Mouse (Mus musculus): ENCODE results near the gene Wdr83os. TPM values are rescaled to one million over a fixed set of nuclear protein-coding genes. Genes with fewer than 3 reads are reported as not detected.

The Wdr83os gene
- polyA plus RNA-seq, 1 experiment from 2014 or later, result 141 TPM

- Histone ChIP-seq H3K4me2 (ENCODE audit: low read length) (peak overlapping the region; percentile 98), H3K9ac (replicated peaks; ENCODE audit: low read length) (peak overlapping the region; percentile 87), H3K27ac (replicated peaks; ENCODE audit: low read depth, low read length) (peak overlapping the region; percentile 97), H3K9me3 (ENCODE audit: control insufficient read depth, low read length) (no peaks in the 10 kb centered on the region), H3K27me3 (ENCODE audit: control insufficient read depth, insufficient read depth, low read length) (no peaks in the 10 kb centered on the region), H3K4me1 (ENCODE audit: control insufficient read depth, insufficient read depth, low read length) (peaks cover 24% of the 10 kb centered on the region), H3K36me3 (ENCODE audit: control insufficient read depth, insufficient read depth, low read length) (peaks cover 37% of the 10 kb centered on the region), H3K4me3 (replicated peaks; ENCODE audit: low read depth, low read length) (peak overlapping the region; percentile 81)
- whole genome bisulfite sequencing, result under 1% methylated on average over 14 of the region's 14 CpGs
- DNase-seq (peak; percentile 75), ATAC-seq (ENCODE audit: low FRiP score, low TSS enrichment) (peak; percentile 61)
Observed at GRCm38 (mm10) chr8:85037366-85037680, 43.2 kb upstream of the Wdr83os start.

GRCm38 (mm10) chr8:85037681-85038531, 42.6 kb upstream of the Wdr83os start:
- H3K4me2 ChIP-seq (ENCODE audit: low read length), result peak overlapping the region; percentile 98
- ATAC-seq (ENCODE audit: low FRiP score, low TSS enrichment) (no peak), DNase-seq (peak; percentile 61)
- H3K4me1 ChIP-seq (ENCODE audit: control insufficient read depth, insufficient read depth, low read length), result peaks cover 24% of the 10 kb centered on the region
- peak overlapping the region; percentile 87 for H3K9ac ChIP-seq (replicated peaks; ENCODE audit: low read length)
- H3K4me3 ChIP-seq (replicated peaks; ENCODE audit: low read depth, low read length), result peak overlapping the region; percentile 81
- H3K27me3 ChIP-seq (ENCODE audit: control insufficient read depth, insufficient read depth, low read length), result no peaks in the 10 kb centered on the region
- under 1% methylated on average over 56 of the region's 57 CpGs for WGBS
- H3K27ac ChIP-seq (replicated peaks; ENCODE audit: low read depth, low read length), result peak overlapping the region; percentile 97
- H3K9me3 ChIP-seq (ENCODE audit: control insufficient read depth, low read length), result no peaks in the 10 kb centered on the region
- peaks cover 36% of the 10 kb centered on the region for H3K36me3 ChIP-seq (ENCODE audit: control insufficient read depth, insufficient read depth, low read length)

GRCm38 (mm10) chr8:85043619-85044018, 36.9 kb upstream of the Wdr83os start:
- WGBS, result 95% methylated on average over 6 of the region's 6 CpGs
- H3K27me3 ChIP-seq (ENCODE audit: control insufficient read depth, insufficient read depth, low read length), result no peaks in the 10 kb centered on the region
- DNase-seq, result no peak
- peaks cover 4% of the 10 kb centered on the region for H3K4me1 ChIP-seq (ENCODE audit: control insufficient read depth, insufficient read depth, low read length)
- no peak for ATAC-seq (ENCODE audit: low FRiP score, low TSS enrichment)
- H3K9ac ChIP-seq (replicated peaks; ENCODE audit: low read length), result no peak overlapping the region
- peaks cover 83% of the 10 kb centered on the region for H3K36me3 ChIP-seq (ENCODE audit: control insufficient read depth, insufficient read depth, low read length)
- H3K27ac ChIP-seq (replicated peaks; ENCODE audit: low read depth, low read length), result no peak overlapping the region
- no peaks in the 10 kb centered on the region for H3K9me3 ChIP-seq (ENCODE audit: control insufficient read depth, low read length)
- H3K4me3 ChIP-seq (replicated peaks; ENCODE audit: low read depth, low read length), result no peak overlapping the region
- no peak overlapping the region for H3K4me2 ChIP-seq (ENCODE audit: low read length)

- WGBS, result 88% methylated on average over 7 of the region's 7 CpGs
- H3K27me3 ChIP-seq (ENCODE audit: control insufficient read depth, insufficient read depth, low read length), result no peaks in the 10 kb centered on the region
- H3K4me2 ChIP-seq (ENCODE audit: low read length), result no peak overlapping the region
- H3K36me3 ChIP-seq (ENCODE audit: control insufficient read depth, insufficient read depth, low read length), result peaks cover 50% of the 10 kb centered on the region
- ATAC-seq (ENCODE audit: low FRiP score, low TSS enrichment) (no peak), DNase-seq (no peak)
- H3K9me3 ChIP-seq (ENCODE audit: control insufficient read depth, low read length), result no peaks in the 10 kb centered on the region
- no peak overlapping the region for H3K4me3 ChIP-seq (replicated peaks; ENCODE audit: low read depth, low read length)
- no peak overlapping the region for H3K27ac ChIP-seq (replicated peaks; ENCODE audit: low read depth, low read length)
- H3K9ac ChIP-seq (replicated peaks; ENCODE audit: low read length), result no peak overlapping the region
- peaks cover 17% of the 10 kb centered on the region for H3K4me1 ChIP-seq (ENCODE audit: control insufficient read depth, insufficient read depth, low read length)
Observed at GRCm38 (mm10) chr8:85057367-85057766, 23.2 kb upstream of the Wdr83os start.

GRCm38 (mm10) chr8:85059879-85060616, 20.5 kb upstream of the Wdr83os start, which contains the start of gene Fbxw9:
Gene Fbxw9, plus strand, starts transcription at chr8:85060055.
- H3K4me3 ChIP-seq (replicated peaks; ENCODE audit: low read depth, low read length), result peak within 1 kb of the TSS; percentile 91
- peaks cover 24% of the 10 kb centered on the region for H3K36me3 ChIP-seq (ENCODE audit: control insufficient read depth, insufficient read depth, low read length)
- H3K27me3 ChIP-seq (ENCODE audit: control insufficient read depth, insufficient read depth, low read length), result no peaks in the 10 kb centered on the region
- H3K4me1 ChIP-seq (ENCODE audit: control insufficient read depth, insufficient read depth, low read length), result peaks cover 17% of the 10 kb centered on the region
- H3K9ac ChIP-seq (replicated peaks; ENCODE audit: low read length), result peak within 1 kb of the TSS; percentile 76
- peak; percentile 98 for DNase-seq
- no peaks in the 10 kb centered on the region for H3K9me3 ChIP-seq (ENCODE audit: control insufficient read depth, low read length)
- under 1% methylated on average over 52 of the region's 53 CpGs for WGBS
- peak; percentile 91 for ATAC-seq (ENCODE audit: low FRiP score, low TSS enrichment)
- peak within 1 kb of the TSS; percentile 92 for H3K4me2 ChIP-seq (ENCODE audit: low read length)
- peak within 1 kb of the TSS; percentile 60 for H3K27ac ChIP-seq (replicated peaks; ENCODE audit: low read depth, low read length)

- Histone ChIP-seq H3K4me1 (ENCODE audit: control insufficient read depth, insufficient read depth, low read length) (peaks cover 17% of the 10 kb centered on the region), H3K27me3 (ENCODE audit: control insufficient read depth, insufficient read depth, low read length) (no peaks in the 10 kb centered on the region), H3K4me3 (replicated peaks; ENCODE audit: low read depth, low read length) (no peak overlapping the region), H3K9ac (replicated peaks; ENCODE audit: low read length) (no peak overlapping the region), H3K36me3 (ENCODE audit: control insufficient read depth, insufficient read depth, low read length) (peaks cover 30% of the 10 kb centered on the region), H3K27ac (replicated peaks; ENCODE audit: low read depth, low read length) (no peak overlapping the region), H3K4me2 (ENCODE audit: low read length) (no peak overlapping the region), H3K9me3 (ENCODE audit: control insufficient read depth, low read length) (no peaks in the 10 kb centered on the region)
- DNase-seq (no peak), ATAC-seq (ENCODE audit: low FRiP score, low TSS enrichment) (no peak)
- 96% methylated on average over 4 of the region's 4 CpGs for WGBS
Observed at GRCm38 (mm10) chr8:85062603-85063002, 17.9 kb upstream of the Wdr83os start.

GRCm38 (mm10) chr8:85065213-85065612, 15.3 kb upstream of the Wdr83os start:
- Histone ChIP-seq H3K4me3 (replicated peaks; ENCODE audit: low read depth, low read length) (no peak overlapping the region), H3K27ac (replicated peaks; ENCODE audit: low read depth, low read length) (no peak overlapping the region), H3K9ac (replicated peaks; ENCODE audit: low read length) (no peak overlapping the region), H3K27me3 (ENCODE audit: control insufficient read depth, insufficient read depth, low read length) (no peaks in the 10 kb centered on the region), H3K36me3 (ENCODE audit: control insufficient read depth, insufficient read depth, low read length) (peaks cover 38% of the 10 kb centered on the region), H3K4me2 (ENCODE audit: low read length) (no peak overlapping the region), H3K9me3 (ENCODE audit: control insufficient read depth, low read length) (no peaks in the 10 kb centered on the region), H3K4me1 (ENCODE audit: control insufficient read depth, insufficient read depth, low read length) (peaks cover 17% of the 10 kb centered on the region)
- WGBS, result 47% methylated on average over 2 of the region's 2 CpGs
- DNase-seq (no peak), ATAC-seq (ENCODE audit: low FRiP score, low TSS enrichment) (no peak)

- no peaks in the 10 kb centered on the region for H3K27me3 ChIP-seq (ENCODE audit: control insufficient read depth, insufficient read depth, low read length)
- WGBS, result 90% methylated on average over 2 of the region's 2 CpGs
- ATAC-seq (ENCODE audit: low FRiP score, low TSS enrichment) (no peak), DNase-seq (no peak)
- no peak overlapping the region for H3K27ac ChIP-seq (replicated peaks; ENCODE audit: low read depth, low read length)
- H3K9me3 ChIP-seq (ENCODE audit: control insufficient read depth, low read length), result no peaks in the 10 kb centered on the region
- H3K9ac ChIP-seq (replicated peaks; ENCODE audit: low read length), result no peak overlapping the region
- H3K4me1 ChIP-seq (ENCODE audit: control insufficient read depth, insufficient read depth, low read length), result peaks cover 7% of the 10 kb centered on the region
- peaks cover 35% of the 10 kb centered on the region for H3K36me3 ChIP-seq (ENCODE audit: control insufficient read depth, insufficient read depth, low read length)
- no peak overlapping the region for H3K4me3 ChIP-seq (replicated peaks; ENCODE audit: low read depth, low read length)
- no peak overlapping the region for H3K4me2 ChIP-seq (ENCODE audit: low read length)
Observed at GRCm38 (mm10) chr8:85067155-85067554, 13.4 kb upstream of the Wdr83os start.

Data from midbrain, embryonic 14.5 days (tissue).